Mouse (Mus musculus): Measurements from ENCODE around the gene Olfr642. TPM values are rescaled to one million over a fixed set of nuclear protein-coding genes. Genes with fewer than 3 reads are reported as not detected.

The Olfr642 gene
- polyA plus RNA-seq (2014; fragmentation: Nextera tagmentation; extraction: Ambion mirVana) = not detected in 2 replicates

- H3K4me3 ChIP-seq (ENCODE audit: low read depth, low read length) = no peak within 1 kb of the TSS
- ATAC-seq (no peak), DNase-seq (ENCODE audit: low spot score) (no peak)
- H3K27ac ChIP-seq (ENCODE audit: low read depth, low read length) = no peak within 1 kb of the TSS
- H3K9ac ChIP-seq (ENCODE audit: low read length) = no peak within 1 kb of the TSS
- 85% methylated on average over 1 of the region's 1 CpGs for WGBS
- no peaks in the 10 kb centered on the region for H3K4me1 ChIP-seq (ENCODE audit: control insufficient read depth, insufficient read depth, low read length)
- H3K9me3 ChIP-seq (replicated peaks; ENCODE audit: control insufficient read depth, low read length) = no peaks in the 10 kb centered on the region
- no peak within 1 kb of the TSS for H3K4me2 ChIP-seq (ENCODE audit: low read length)
- H3K27me3 ChIP-seq (replicated peaks; ENCODE audit: control insufficient read depth, insufficient read depth, low read length) = no peaks in the 10 kb centered on the region
- H3K36me3 ChIP-seq (ENCODE audit: control insufficient read depth, insufficient read depth, low read length) = no peaks in the 10 kb centered on the region
Observed at GRCm38 (mm10) chr7:104052566-104052965, at the start of gene Olfr642. Gene Olfr642, minus strand, starts transcription at chr7:104052666.

GRCm38 (mm10) chr7:104085365-104085764, 32.9 kb upstream of the Olfr642 start, which contains the start of gene Olfr645:
Gene Olfr645, minus strand, starts transcription at chr7:104085465.
- Histone ChIP-seq H3K36me3 (ENCODE audit: control insufficient read depth, insufficient read depth, low read length) (no peaks in the 10 kb centered on the region), H3K4me1 (ENCODE audit: control insufficient read depth, insufficient read depth, low read length) (no peaks in the 10 kb centered on the region), H3K4me2 (ENCODE audit: low read length) (no peak within 1 kb of the TSS), H3K27me3 (replicated peaks; ENCODE audit: control insufficient read depth, insufficient read depth, low read length) (no peaks in the 10 kb centered on the region), H3K4me3 (ENCODE audit: low read depth, low read length) (no peak within 1 kb of the TSS), H3K27ac (ENCODE audit: low read depth, low read length) (no peak within 1 kb of the TSS), H3K9ac (ENCODE audit: low read length) (no peak within 1 kb of the TSS), H3K9me3 (replicated peaks; ENCODE audit: control insufficient read depth, low read length) (no peaks in the 10 kb centered on the region)
- no peak for DNase-seq (ENCODE audit: low spot score)
- WGBS = 87% methylated on average over 1 of the region's 1 CpGs
- ATAC-seq = no peak

- WGBS = 72% methylated on average over 2 of the region's 2 CpGs
- no peak within 1 kb of the TSS for H3K27ac ChIP-seq (ENCODE audit: low read depth, low read length)
- H3K4me1 ChIP-seq (ENCODE audit: control insufficient read depth, insufficient read depth, low read length) = no peaks in the 10 kb centered on the region
- DNase-seq (ENCODE audit: low spot score) (no peak), ATAC-seq (no peak)
- no peak within 1 kb of the TSS for H3K9ac ChIP-seq (ENCODE audit: low read length)
- no peaks in the 10 kb centered on the region for H3K9me3 ChIP-seq (replicated peaks; ENCODE audit: control insufficient read depth, low read length)
- no peaks in the 10 kb centered on the region for H3K27me3 ChIP-seq (replicated peaks; ENCODE audit: control insufficient read depth, insufficient read depth, low read length)
- no peaks in the 10 kb centered on the region for H3K36me3 ChIP-seq (ENCODE audit: control insufficient read depth, insufficient read depth, low read length)
- H3K4me2 ChIP-seq (ENCODE audit: low read length) = no peak within 1 kb of the TSS
- H3K4me3 ChIP-seq (ENCODE audit: low read depth, low read length) = no peak within 1 kb of the TSS
Observed at GRCm38 (mm10) chr7:104071769-104072168, 19.3 kb upstream of the Olfr642 start, which contains the start of gene Olfr644. Gene Olfr644, minus strand, starts transcription at chr7:104071869.

- Histone ChIP-seq H3K27ac (ENCODE audit: low read depth, low read length) (no peak within 1 kb of the TSS), H3K36me3 (ENCODE audit: control insufficient read depth, insufficient read depth, low read length) (no peaks in the 10 kb centered on the region), H3K4me3 (ENCODE audit: low read depth, low read length) (no peak within 1 kb of the TSS), H3K27me3 (replicated peaks; ENCODE audit: control insufficient read depth, insufficient read depth, low read length) (no peaks in the 10 kb centered on the region), H3K4me1 (ENCODE audit: control insufficient read depth, insufficient read depth, low read length) (no peaks in the 10 kb centered on the region), H3K9me3 (replicated peaks; ENCODE audit: control insufficient read depth, low read length) (no peaks in the 10 kb centered on the region), H3K9ac (ENCODE audit: low read length) (no peak within 1 kb of the TSS), H3K4me2 (ENCODE audit: low read length) (no peak within 1 kb of the TSS)
- DNase-seq (ENCODE audit: low spot score) (no peak), ATAC-seq (no peak)
- WGBS = 51% methylated on average over 2 of the region's 2 CpGs
Observed at GRCm38 (mm10) chr7:104061345-104061744, 8.9 kb upstream of the Olfr642 start, which contains the start of gene 4930516K23Rik. Gene 4930516K23Rik, minus strand, starts transcription at chr7:104061445.

- H3K4me1 ChIP-seq (ENCODE audit: control insufficient read depth, insufficient read depth, low read length) = no peaks in the 10 kb centered on the region
- no peak for DNase-seq (ENCODE audit: low spot score)
- no peak overlapping the region for H3K4me3 ChIP-seq (ENCODE audit: low read depth, low read length)
- no peak for ATAC-seq
- no peaks in the 10 kb centered on the region for H3K27me3 ChIP-seq (replicated peaks; ENCODE audit: control insufficient read depth, insufficient read depth, low read length)
- no peak overlapping the region for H3K9ac ChIP-seq (ENCODE audit: low read length)
- no peak overlapping the region for H3K4me2 ChIP-seq (ENCODE audit: low read length)
- H3K9me3 ChIP-seq (replicated peaks; ENCODE audit: control insufficient read depth, low read length) = no peaks in the 10 kb centered on the region
- no peak overlapping the region for H3K27ac ChIP-seq (ENCODE audit: low read depth, low read length)
- WGBS = 88% methylated on average over 1 of the region's 1 CpGs
- H3K36me3 ChIP-seq (ENCODE audit: control insufficient read depth, insufficient read depth, low read length) = no peaks in the 10 kb centered on the region
Observed at GRCm38 (mm10) chr7:104059215-104059614, 6.7 kb upstream of the Olfr642 start.

GRCm38 (mm10) chr7:104050745-104051144, 1.7 kb downstream of the Olfr642 start:
- ATAC-seq (no peak), DNase-seq (ENCODE audit: low spot score) (no peak)
- Histone ChIP-seq H3K9ac (ENCODE audit: low read length) (no peak overlapping the region), H3K36me3 (ENCODE audit: control insufficient read depth, insufficient read depth, low read length) (no peaks in the 10 kb centered on the region), H3K4me2 (ENCODE audit: low read length) (no peak overlapping the region), H3K27ac (ENCODE audit: low read depth, low read length) (no peak overlapping the region), H3K4me3 (ENCODE audit: low read depth, low read length) (no peak overlapping the region), H3K4me1 (ENCODE audit: control insufficient read depth, insufficient read depth, low read length) (no peaks in the 10 kb centered on the region), H3K9me3 (replicated peaks; ENCODE audit: control insufficient read depth, low read length) (no peaks in the 10 kb centered on the region), H3K27me3 (replicated peaks; ENCODE audit: control insufficient read depth, insufficient read depth, low read length) (no peaks in the 10 kb centered on the region)
- 94% methylated on average over 4 of the region's 4 CpGs for WGBS

GRCm38 (mm10) chr7:104035145-104035544, 17.3 kb downstream of the Olfr642 start, which contains the start of gene Olfr641:
Gene Olfr641, plus strand, starts transcription at chr7:104035445.
- no peak within 1 kb of the TSS for H3K9ac ChIP-seq (ENCODE audit: low read length)
- H3K4me2 ChIP-seq (ENCODE audit: low read length) = no peak within 1 kb of the TSS
- no peaks in the 10 kb centered on the region for H3K36me3 ChIP-seq (ENCODE audit: control insufficient read depth, insufficient read depth, low read length)
- WGBS = 85% methylated on average over 1 of the region's 1 CpGs
- no peaks in the 10 kb centered on the region for H3K4me1 ChIP-seq (ENCODE audit: control insufficient read depth, insufficient read depth, low read length)
- H3K27me3 ChIP-seq (replicated peaks; ENCODE audit: control insufficient read depth, insufficient read depth, low read length) = no peaks in the 10 kb centered on the region
- H3K4me3 ChIP-seq (ENCODE audit: low read depth, low read length) = no peak within 1 kb of the TSS
- no peak for ATAC-seq
- no peaks in the 10 kb centered on the region for H3K9me3 ChIP-seq (replicated peaks; ENCODE audit: control insufficient read depth, low read length)
- no peak for DNase-seq (ENCODE audit: low spot score)
- no peak within 1 kb of the TSS for H3K27ac ChIP-seq (ENCODE audit: low read depth, low read length)

- Histone ChIP-seq H3K4me2 (ENCODE audit: low read length) (no peak overlapping the region), H3K4me1 (ENCODE audit: control insufficient read depth, insufficient read depth, low read length) (no peaks in the 10 kb centered on the region), H3K27ac (ENCODE audit: low read depth, low read length) (no peak overlapping the region), H3K36me3 (ENCODE audit: control insufficient read depth, insufficient read depth, low read length) (no peaks in the 10 kb centered on the region), H3K9me3 (replicated peaks; ENCODE audit: control insufficient read depth, low read length) (no peaks in the 10 kb centered on the region), H3K27me3 (replicated peaks; ENCODE audit: control insufficient read depth, insufficient read depth, low read length) (no peaks in the 10 kb centered on the region), H3K4me3 (ENCODE audit: low read depth, low read length) (no peak overlapping the region), H3K9ac (ENCODE audit: low read length) (no peak overlapping the region)
- ATAC-seq = no peak
- WGBS = 78% methylated on average over 3 of the region's 3 CpGs
- DNase-seq (ENCODE audit: low spot score) = no peak
Observed at GRCm38 (mm10) chr7:104026978-104027377, 25.5 kb downstream of the Olfr642 start.

GRCm38 (mm10) chr7:104025473-104025872, 27.0 kb downstream of the Olfr642 start, which contains the start of gene Olfr640:
Gene Olfr640, minus strand, starts transcription at chr7:104025573.
- DNase-seq (ENCODE audit: low spot score) (no peak), ATAC-seq (no peak)
- Histone ChIP-seq H3K9me3 (replicated peaks; ENCODE audit: control insufficient read depth, low read length) (no peaks in the 10 kb centered on the region), H3K9ac (ENCODE audit: low read length) (no peak within 1 kb of the TSS), H3K4me2 (ENCODE audit: low read length) (no peak within 1 kb of the TSS), H3K27ac (ENCODE audit: low read depth, low read length) (no peak within 1 kb of the TSS), H3K27me3 (replicated peaks; ENCODE audit: control insufficient read depth, insufficient read depth, low read length) (no peaks in the 10 kb centered on the region), H3K4me3 (ENCODE audit: low read depth, low read length) (no peak within 1 kb of the TSS), H3K4me1 (ENCODE audit: control insufficient read depth, insufficient read depth, low read length) (no peaks in the 10 kb centered on the region), H3K36me3 (ENCODE audit: control insufficient read depth, insufficient read depth, low read length) (no peaks in the 10 kb centered on the region)
- 86% methylated on average over 6 of the region's 6 CpGs for WGBS

Data from forebrain, embryonic 14.5 days (tissue).